Mouse (Mus musculus) intestine, embryonic 14.5 days (tissue): Measurements from ENCODE around the gene Pkd1. TPM values are rescaled to one million over a fixed set of nuclear protein-coding genes. Genes with fewer than 3 reads are reported as not detected.
A peak's percentile ranks its signal among the peaks of the same experiment; 100 is the strongest.

Experiments
- ATAC-seq: fragments of 200-750 bp; cut with Nextera tagmentation; replicated peaks from 2 replicates; pipeline ENCODE4 v1.8.0; 2017; ENCODE audit warnings: low read depth, moderate number of reproducible peaks, moderate TSS enrichment, moderate library complexity; ENCODE audit not compliant: low FRiP score, low TSS enrichment
- DNase-seq: peaks from one replicate; pipeline ENCODE4 v3.0.0-alpha.2; 2018; ENCODE audit warnings: low spot score
- H3K27ac ChIP-seq: fragments of 300-500 bp; sonication (generic); 2 replicates; pipeline ENCODE4 v1.5.1; 2014; ENCODE audit warnings: low read depth, mild to moderate bottlenecking, control low read depth
- H3K27me3 ChIP-seq: fragments of 300-500 bp; sonication (generic); replicated peaks from 2 replicates; pipeline ENCODE4 v1.6.1; 2014; ENCODE audit warnings: low read length, control low read depth; ENCODE audit not compliant: control insufficient read depth, insufficient read depth
- H3K36me3 ChIP-seq: fragments of 300-500 bp; sonication (generic); 2 replicates; pipeline ENCODE4 v1.6.1; 2014; ENCODE audit warnings: low read length, control low read depth; ENCODE audit not compliant: control insufficient read depth, insufficient read depth
- H3K4me1 ChIP-seq: fragments of 300-500 bp; sonication (generic); replicated peaks from 2 replicates; pipeline ENCODE4 v1.6.1; 2014; ENCODE audit warnings: low read length, control low read depth, mixed read lengths; ENCODE audit not compliant: control insufficient read depth, insufficient read depth
- H3K4me2 ChIP-seq: fragments of 300-500 bp; sonication (generic); 2 replicates; pipeline ENCODE4 v1.6.1; 2014; ENCODE audit warnings: low read length
- H3K4me3 ChIP-seq: fragments of 300-500 bp; sonication (generic); 2 replicates; pipeline ENCODE4 v1.5.1; 2014; ENCODE audit warnings: low read depth, low read length, control low read depth, mixed read lengths
- H3K9ac ChIP-seq: fragments of 300-500 bp; sonication (generic); 2 replicates; pipeline ENCODE4 v1.6.1; 2014; ENCODE audit warnings: mild to moderate bottlenecking, low read length
- H3K9me3 ChIP-seq: fragments of 300-500 bp; sonication (generic); 2 replicates; pipeline ENCODE4 v1.6.1; 2016; ENCODE audit warnings: low read length, control low read depth; ENCODE audit not compliant: control insufficient read depth
- WGBS: fragments of 180-500 bp; shearing (Covaris S2); extraction: QIAGEN DNeasy Blood & Tissue Kit; methylation state at CpG from one replicate; pipeline ENCODE4 v1.1.7; 2014; 5-methylcytosine and 5-hydroxymethylcytosine counted together
- polyA plus RNA-seq: library from polyadenylated mRNA; unstranded; fragments of >200 nt; fragmentation: Nextera tagmentation; extraction: Ambion mirVana; gene quantifications from 2 replicates; pipeline ENCODE4 v1.2.1, GENCODE M21; 2014

Pkd1 gene
- polyA plus RNA-seq = 26.8 and 28.4 TPM in 2 replicates

DNA sequence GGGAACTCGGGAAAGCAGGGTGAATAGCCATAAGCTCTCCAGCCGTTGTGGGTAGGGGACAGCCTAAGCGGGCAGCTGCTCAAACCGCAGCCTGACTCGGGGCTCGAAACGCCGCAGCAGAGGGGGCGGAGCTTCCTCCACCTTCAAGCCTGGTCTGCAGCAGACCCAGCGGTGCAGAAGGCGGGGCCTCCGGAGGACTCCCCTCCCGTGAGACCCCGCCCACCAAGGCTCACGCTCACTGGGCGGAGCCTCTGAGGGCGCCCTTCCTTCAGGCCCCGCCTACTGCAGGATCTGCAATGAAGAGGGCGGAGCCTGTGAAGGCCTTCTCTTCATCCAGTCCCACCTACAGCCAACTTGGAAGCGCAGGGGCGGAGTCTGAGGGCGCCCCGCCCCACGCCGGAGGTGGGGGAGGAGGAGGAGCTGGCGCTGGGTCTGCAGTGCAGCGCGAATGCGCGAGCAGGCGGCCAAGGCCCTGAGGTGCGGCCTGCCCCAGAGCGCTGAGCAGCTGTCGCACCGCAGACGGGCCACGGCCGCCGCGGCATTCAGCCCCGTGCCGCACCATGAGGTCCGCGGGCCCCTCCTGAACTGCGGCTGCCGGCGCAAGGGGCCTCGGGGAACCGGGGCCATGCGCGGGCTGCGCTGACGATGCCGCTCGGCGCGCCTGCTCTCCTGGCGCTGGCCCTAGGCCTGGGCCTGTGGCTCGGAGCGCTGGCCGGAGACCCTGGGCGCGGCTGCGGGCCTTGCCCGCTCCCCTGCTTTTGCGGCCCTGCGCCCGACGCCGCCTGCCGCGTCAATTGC lies at the start of gene Pkd1:
TSS of gene Pkd1 (plus strand) at position 217 of the 798 bp plus-strand sequence.
- H3K4me3 ChIP-seq = peak within 1 kb of the TSS; percentile 82
- H3K4me1 ChIP-seq = peaks cover 27% of the 10 kb centered on the region; the same call in 1 of the 2 replicates
- WGBS = under 1% methylated on average over 69 of the region's 72 CpGs
- peak within 1 kb of the TSS; percentile 89 for H3K9ac ChIP-seq
- H3K9me3 ChIP-seq = no peaks in the 10 kb centered on the region
- peak within 1 kb of the TSS; percentile 79 for H3K4me2 ChIP-seq
- H3K27me3 ChIP-seq = no peaks in the 10 kb centered on the region
- 0 out of 2 replicates have a peak, but pooled peaks cover 5% of the 10 kb centered on the region for H3K36me3 ChIP-seq
- peak within 1 kb of the TSS; percentile 96 for H3K27ac ChIP-seq
- DNase-seq = peak; percentile 98
- ATAC-seq = peak; percentile 96

DNA sequence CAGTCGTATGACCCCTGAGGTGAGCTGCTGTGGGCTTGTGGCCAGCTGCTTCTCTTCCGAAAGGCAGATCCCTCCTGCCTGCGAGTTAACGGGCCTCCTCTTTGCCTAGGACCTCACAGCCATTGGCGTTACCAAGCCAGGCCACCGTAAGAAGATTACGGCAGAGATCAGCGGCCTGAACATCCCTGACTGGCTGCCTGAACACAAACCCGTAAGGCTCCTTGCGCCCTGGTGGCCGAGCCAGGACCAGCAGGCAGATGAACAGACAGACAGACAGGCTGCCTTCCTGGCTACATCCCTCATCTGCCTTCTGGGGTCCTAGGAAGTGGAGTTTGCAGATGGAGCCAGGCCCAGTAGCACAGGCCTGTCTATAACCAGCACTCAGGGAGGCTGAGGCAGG lies 47.4 kb upstream of the Pkd1 start:
- no peak for DNase-seq
- Histone ChIP-seq H3K4me2 (no peak overlapping the region), H3K4me1 (no peaks in the 10 kb centered on the region), H3K9me3 (no peaks in the 10 kb centered on the region), H3K27ac (no peak overlapping the region), H3K4me3 (no peak overlapping the region), H3K27me3 (no peaks in the 10 kb centered on the region), H3K36me3 (no peaks in the 10 kb centered on the region), H3K9ac (no peak overlapping the region)
- no peak for ATAC-seq
- WGBS = 32% methylated on average over 11 of the region's 11 CpGs

DNA sequence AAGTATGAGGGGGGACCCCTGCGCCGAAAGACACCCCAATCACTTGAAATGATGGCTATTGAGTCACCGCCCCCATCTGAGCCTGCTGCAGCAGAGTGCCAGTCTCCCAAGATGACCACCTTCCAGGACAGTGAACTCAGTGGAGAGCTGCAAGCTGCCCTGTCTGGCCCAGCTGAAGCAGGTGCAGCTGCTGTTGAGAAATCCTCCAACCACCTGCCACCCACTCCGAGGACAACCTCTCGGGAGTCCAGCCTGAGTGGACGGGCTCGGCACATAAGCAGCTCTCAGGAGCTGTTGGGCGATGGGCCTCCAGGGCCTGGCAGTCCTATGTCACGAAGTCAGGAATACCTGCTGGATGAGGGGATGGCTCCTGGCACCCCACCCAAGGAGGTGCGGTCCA lies 45.5 kb upstream of the Pkd1 start:
- 91% methylated on average over 10 of the region's 10 CpGs for WGBS
- DNase-seq (no peak), ATAC-seq (no peak)
- no peak overlapping the region for H3K4me3 ChIP-seq
- peaks cover 15% of the 10 kb centered on the region for H3K36me3 ChIP-seq
- H3K4me2 ChIP-seq = no peak overlapping the region
- no peaks in the 10 kb centered on the region for H3K27me3 ChIP-seq
- H3K4me1 ChIP-seq = no peaks in the 10 kb centered on the region
- H3K27ac ChIP-seq = no peak overlapping the region
- H3K9me3 ChIP-seq = no peaks in the 10 kb centered on the region
- H3K9ac ChIP-seq = no peak overlapping the region

DNA sequence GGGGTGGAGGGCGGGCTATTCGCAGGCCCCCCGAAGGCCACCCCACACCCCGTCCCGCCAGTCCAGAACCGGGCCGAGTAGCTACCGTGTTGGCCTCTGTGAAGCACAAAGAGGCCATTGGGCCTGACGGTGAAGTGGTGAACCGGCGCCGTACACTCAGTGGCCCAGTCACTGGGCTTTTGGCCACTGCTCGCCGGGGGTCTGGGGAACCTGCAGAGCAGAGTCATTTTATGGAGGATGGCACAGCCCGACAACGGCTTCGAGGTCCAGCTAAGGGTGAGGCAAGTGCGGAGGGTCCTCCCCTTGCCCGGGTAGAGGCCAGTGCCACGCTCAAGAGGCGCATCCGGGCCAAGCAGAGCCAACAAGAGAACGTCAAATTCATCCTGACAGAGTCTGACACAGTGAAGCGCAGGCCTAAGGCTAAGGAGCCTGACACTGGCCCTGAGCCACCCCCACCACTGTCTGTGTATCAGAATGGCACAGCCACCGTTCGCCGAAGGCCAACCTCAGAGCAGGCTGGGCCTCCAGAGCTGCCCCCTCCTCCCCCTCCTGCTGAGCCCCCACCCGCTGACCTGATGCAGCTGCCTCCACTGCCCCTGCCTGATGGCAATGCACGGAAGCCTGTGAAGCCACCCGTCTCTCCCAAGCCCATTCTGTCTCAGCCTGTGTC lies 44.2 kb upstream of the Pkd1 start:
- ATAC-seq (no peak), DNase-seq (no peak)
- Histone ChIP-seq H3K9me3 (no peaks in the 10 kb centered on the region), H3K9ac (no peak overlapping the region), H3K4me1 (no peaks in the 10 kb centered on the region), H3K4me2 (no peak overlapping the region), H3K27me3 (no peaks in the 10 kb centered on the region), H3K36me3 (peaks cover 28% of the 10 kb centered on the region), H3K4me3 (no peak overlapping the region), H3K27ac (no peak overlapping the region)
- WGBS = 88% methylated on average over 30 of the region's 30 CpGs

DNA sequence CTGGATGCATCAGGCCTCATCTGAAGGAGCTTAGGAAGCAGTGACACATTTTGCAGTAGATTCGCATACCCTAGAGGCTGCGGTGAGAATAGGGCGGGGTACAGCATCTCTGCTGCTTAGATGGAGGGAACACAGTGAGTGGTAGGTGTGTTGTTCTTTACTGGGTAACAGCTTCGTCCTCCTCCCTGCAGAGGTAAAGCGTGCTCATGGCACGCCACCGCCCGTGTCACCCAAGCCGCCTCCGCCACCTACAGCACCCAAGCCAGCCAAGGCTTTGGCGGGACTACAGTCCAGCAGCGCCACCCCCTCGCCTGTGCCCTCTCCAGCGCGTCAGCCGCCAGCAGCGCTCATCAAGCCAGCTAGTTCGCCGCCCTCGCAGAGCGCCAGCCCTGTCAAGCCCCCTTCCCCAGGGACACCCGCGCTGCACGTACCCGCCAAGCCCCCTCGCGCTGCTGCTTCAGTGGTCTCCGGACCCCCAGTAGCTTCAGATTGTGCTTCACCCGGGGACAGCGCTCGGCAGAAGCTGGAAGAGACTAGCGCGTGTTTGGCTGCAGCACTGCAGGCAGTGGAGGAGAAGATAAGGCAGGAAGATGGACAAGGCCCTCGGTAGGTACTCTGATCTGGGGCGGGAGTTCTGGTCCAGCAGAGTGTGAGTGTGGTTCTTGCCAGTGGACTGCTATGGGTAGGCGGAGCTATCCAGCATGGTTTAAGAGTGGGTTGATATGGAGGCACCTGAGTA lies 43.1 kb upstream of the Pkd1 start:
- Histone ChIP-seq H3K27ac (no peak overlapping the region), H3K9ac (no peak overlapping the region), H3K27me3 (no peaks in the 10 kb centered on the region), H3K36me3 (peaks cover 39% of the 10 kb centered on the region), H3K4me3 (no peak overlapping the region), H3K4me1 (no peaks in the 10 kb centered on the region), H3K9me3 (no peaks in the 10 kb centered on the region), H3K4me2 (peak overlapping the region; percentile 31)
- ATAC-seq (0 out of 2 replicates have a peak, but pooled peaks have one; percentile 18), DNase-seq (no peak)
- 31% methylated on average over 34 of the region's 36 CpGs for WGBS

DNA sequence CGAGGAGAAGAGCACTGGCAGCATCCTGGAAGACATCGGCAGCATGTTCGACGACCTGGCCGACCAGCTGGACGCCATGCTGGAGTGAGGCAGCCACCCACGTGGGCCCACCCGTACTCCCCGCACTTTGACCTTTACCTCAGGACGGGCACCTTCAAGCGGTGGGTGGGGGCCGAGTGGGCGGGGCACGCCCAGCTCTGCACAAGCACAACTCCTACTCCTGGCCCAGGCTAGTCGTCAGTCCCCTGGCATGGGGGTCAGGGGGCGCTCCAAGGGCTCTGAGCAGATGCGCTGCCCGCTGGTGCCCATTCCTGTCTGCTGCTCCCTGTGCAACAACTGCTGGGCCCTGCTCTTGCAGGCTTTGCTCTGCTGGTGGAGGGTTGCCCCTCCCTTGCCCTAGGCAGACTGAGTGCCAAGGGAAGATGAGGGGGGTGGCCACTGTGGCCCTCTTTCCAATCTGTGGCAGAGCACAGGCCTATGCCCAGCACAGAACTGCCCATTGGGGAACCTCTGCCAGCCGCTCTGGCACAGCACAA lies 42.4 kb upstream of the Pkd1 start:
- ATAC-seq = peak; percentile 16
- Histone ChIP-seq H3K4me3 (no peak overlapping the region), H3K9ac (no peak overlapping the region), H3K4me1 (no peaks in the 10 kb centered on the region), H3K36me3 (peaks cover 46% of the 10 kb centered on the region), H3K27me3 (no peaks in the 10 kb centered on the region), H3K27ac (no peak overlapping the region), H3K4me2 (0 out of 2 replicates have a peak overlapping the region, but pooled peaks have one; percentile 1), H3K9me3 (no peaks in the 10 kb centered on the region)
- WGBS = 40% methylated on average over 19 of the region's 19 CpGs
- DNase-seq = no peak

DNA sequence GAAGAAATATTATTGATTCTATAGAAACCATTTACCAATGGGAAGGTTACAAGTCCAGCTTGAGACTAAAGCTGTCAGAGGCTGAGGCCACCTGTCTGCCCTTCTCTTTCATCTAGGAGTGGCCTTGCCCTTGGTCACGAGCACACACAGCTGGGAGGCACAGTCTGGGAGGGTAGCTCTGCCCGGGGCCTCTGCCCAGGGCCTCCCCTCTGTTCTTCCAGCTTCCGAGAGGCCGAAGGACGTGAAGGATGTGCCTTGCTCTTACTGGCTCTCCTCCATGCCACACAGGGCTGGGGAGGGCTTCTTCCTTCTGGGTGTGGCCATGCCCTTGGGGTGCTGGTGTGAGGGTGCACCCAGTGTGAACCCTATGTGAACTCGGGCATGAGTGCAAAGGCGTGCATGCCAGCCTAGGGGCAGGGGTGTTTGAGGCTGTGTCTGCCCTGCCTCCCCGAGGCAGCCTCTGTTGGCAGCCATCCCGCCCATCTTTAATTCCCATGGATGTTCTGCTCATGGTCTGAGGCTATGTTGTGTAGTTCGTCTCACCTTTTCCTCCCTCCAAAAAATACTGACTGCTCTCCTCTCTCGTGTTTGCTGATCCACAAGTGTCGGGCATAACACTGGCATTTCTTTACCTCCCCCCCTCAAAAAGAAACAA lies 41.7 kb upstream of the Pkd1 start:
- DNase-seq (no peak), ATAC-seq (no peak)
- Histone ChIP-seq H3K4me1 (no peaks in the 10 kb centered on the region), H3K27ac (no peak overlapping the region), H3K4me3 (no peak overlapping the region), H3K36me3 (peaks cover 50% of the 10 kb centered on the region), H3K4me2 (no peak overlapping the region), H3K9ac (no peak overlapping the region), H3K9me3 (no peaks in the 10 kb centered on the region), H3K27me3 (no peaks in the 10 kb centered on the region)
- 78% methylated on average over 12 of the region's 12 CpGs for WGBS

DNA sequence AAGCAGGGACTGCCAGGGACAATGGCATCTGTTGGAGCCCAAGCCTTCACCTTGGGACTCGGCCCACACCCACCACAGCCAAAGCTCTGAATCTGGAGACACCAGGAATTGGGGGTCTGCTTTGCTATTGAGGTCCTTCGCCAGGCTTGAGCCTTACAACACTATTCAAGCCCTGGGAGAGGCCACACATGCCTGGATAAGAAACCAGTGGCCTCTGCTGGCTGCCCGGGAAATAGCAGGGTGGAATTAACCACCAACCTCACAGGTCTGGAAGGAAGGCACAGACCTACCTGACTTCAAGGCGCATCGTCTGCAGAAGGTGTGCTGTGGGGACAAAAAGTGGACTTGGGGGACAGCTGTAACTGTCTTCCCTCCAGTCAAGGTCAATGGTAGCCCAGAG lies 36.0 kb upstream of the Pkd1 start:
- Histone ChIP-seq H3K4me3 (no peak overlapping the region), H3K9ac (no peak overlapping the region), H3K36me3 (peaks cover 93% of the 10 kb centered on the region), H3K27ac (no peak overlapping the region), H3K27me3 (no peaks in the 10 kb centered on the region), H3K4me2 (no peak overlapping the region), H3K4me1 (no peaks in the 10 kb centered on the region), H3K9me3 (no peaks in the 10 kb centered on the region)
- peak; percentile 75 for DNase-seq
- WGBS = 50% methylated on average over 5 of the region's 5 CpGs
- ATAC-seq = peak; percentile 57; the same call in 1 of the 2 replicates
